Mouse (Mus musculus): ENCODE data around the gene Vrk3. TPM values are rescaled to one million over a fixed set of nuclear protein-coding genes. Genes with fewer than 3 reads are reported as not detected.

Gene Vrk3
- polyA plus RNA-seq, 1 experiment from 2014 or later: 38.1 TPM

DNA sequence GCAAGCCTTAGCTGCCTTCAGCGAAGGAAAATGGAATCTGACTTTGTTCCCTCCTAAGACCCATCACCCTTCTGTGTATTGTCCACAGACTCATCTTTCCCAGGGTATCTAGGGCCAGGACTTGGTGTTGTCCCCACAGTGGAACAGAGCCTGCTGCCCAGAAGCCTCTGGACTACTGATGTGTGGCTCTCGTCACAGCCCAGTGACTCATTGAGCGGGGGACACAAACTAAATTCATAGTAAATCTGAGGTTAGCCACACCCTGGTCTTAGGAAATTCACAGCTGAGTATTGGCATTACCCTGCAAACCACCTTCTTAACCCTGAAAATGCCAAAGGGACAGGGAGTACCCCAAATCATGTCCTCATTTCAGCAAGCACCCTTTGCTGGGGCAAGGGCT lies 78.6 kb downstream of the Vrk3 start:
- Histone ChIP-seq H3K27me3 (ENCODE audit: low read depth, poor library complexity, severe bottlenecking) (no peaks in the 10 kb centered on the region), H3K9me3 (replicated peaks) (no peaks in the 10 kb centered on the region), H3K27ac (no peak overlapping the region), H3K36me3 (peaks cover 79% of the 10 kb centered on the region), H3K4me3 (no peak overlapping the region), H3K4me1 (peaks cover 3% of the 10 kb centered on the region)
- no peak for DNase-seq (ENCODE audit: low spot score)
- 85% methylated on average over 3 of the region's 3 CpGs for WGBS

Other genes starting within 250 kb of the Vrk3 start
- 0.05 and 0.11 TPM in 2 replicates for gene Mybpc2, start 223.8 kb upstream of the Vrk3 start, polyA plus RNA-seq (2016; fragmentation: Nextera tagmentation; extraction: Ambion mirVana)
- 0.20 TPM in 1 of 2 replicates, not detected in the other for gene Spib, start 216.3 kb upstream of the Vrk3 start, polyA plus RNA-seq (2016; fragmentation: Nextera tagmentation; extraction: Ambion mirVana)
- gene Pold1, start 199.6 kb upstream of the Vrk3 start, polyA plus RNA-seq (2016; fragmentation: Nextera tagmentation; extraction: Ambion mirVana): 175 and 184 TPM in 2 replicates
- gene Nr1h2, start 194.5 kb upstream of the Vrk3 start, polyA plus RNA-seq (2016; fragmentation: Nextera tagmentation; extraction: Ambion mirVana): 74.5 and 82.2 TPM in 2 replicates
- 0.14 and 0.20 TPM in 2 replicates for gene Napsa, start 176.0 kb upstream of the Vrk3 start, polyA plus RNA-seq (2016; fragmentation: Nextera tagmentation; extraction: Ambion mirVana)
- 0.21 and 0.28 TPM in 2 replicates for gene Kcnc3, start 157.7 kb upstream of the Vrk3 start, polyA plus RNA-seq (2016; fragmentation: Nextera tagmentation; extraction: Ambion mirVana)
- 0.63 and 1.8 TPM in 2 replicates for gene Myh14, start 77.6 kb upstream of the Vrk3 start, polyA plus RNA-seq (2016; fragmentation: Nextera tagmentation; extraction: Ambion mirVana)
- gene Izumo2, start 39.7 kb upstream of the Vrk3 start, polyA plus RNA-seq (2016; fragmentation: Nextera tagmentation; extraction: Ambion mirVana): not detected in 2 replicates
- 2.6 and 3.1 TPM in 2 replicates for gene Zfp473, start 2.6 kb downstream of the Vrk3 start, polyA plus RNA-seq (2016; fragmentation: Nextera tagmentation; extraction: Ambion mirVana)
- gene Nup62, start 67.7 kb downstream of the Vrk3 start, polyA plus RNA-seq (2016; fragmentation: Nextera tagmentation; extraction: Ambion mirVana): 174 and 181 TPM in 2 replicates
- gene Il4i1, start 68.0 kb downstream of the Vrk3 start, polyA plus RNA-seq (2016; fragmentation: Nextera tagmentation; extraction: Ambion mirVana): 0.89 and 0.94 TPM in 2 replicates
- gene Atf5, start 68.2 kb downstream of the Vrk3 start, polyA plus RNA-seq (2016; fragmentation: Nextera tagmentation; extraction: Ambion mirVana): 3.1 and 3.4 TPM in 2 replicates
- gene Akt1s1, start 100.6 kb downstream of the Vrk3 start, polyA plus RNA-seq (2016; fragmentation: Nextera tagmentation; extraction: Ambion mirVana): 96.4 and 99.6 TPM in 2 replicates
- gene Tbc1d17, start 100.7 kb downstream of the Vrk3 start, polyA plus RNA-seq (2016; fragmentation: Nextera tagmentation; extraction: Ambion mirVana): 71.4 and 75.2 TPM in 2 replicates
- 37.5 and 43.1 TPM in 2 replicates for gene Pnkp, start 108.7 kb downstream of the Vrk3 start, polyA plus RNA-seq (2016; fragmentation: Nextera tagmentation; extraction: Ambion mirVana)
- 434 and 504 TPM in 2 replicates for gene Ptov1, start 121.4 kb downstream of the Vrk3 start, polyA plus RNA-seq (2016; fragmentation: Nextera tagmentation; extraction: Ambion mirVana)
- 140 and 145 TPM in 2 replicates for gene Med25, start 144.3 kb downstream of the Vrk3 start, polyA plus RNA-seq (2016; fragmentation: Nextera tagmentation; extraction: Ambion mirVana)
- 14.8 and 20.0 TPM in 2 replicates for gene Fuz, start 147.7 kb downstream of the Vrk3 start, polyA plus RNA-seq (2016; fragmentation: Nextera tagmentation; extraction: Ambion mirVana)
- 78.7 and 85.3 TPM in 2 replicates for gene Ap2a1, start 181.1 kb downstream of the Vrk3 start, polyA plus RNA-seq (2016; fragmentation: Nextera tagmentation; extraction: Ambion mirVana)
- gene Tsks, start 194.8 kb downstream of the Vrk3 start, polyA plus RNA-seq (2016; fragmentation: Nextera tagmentation; extraction: Ambion mirVana): 0.14 and 0.18 TPM in 2 replicates
- 11.4 and 18.8 TPM in 2 replicates for gene Cpt1c, start 226.4 kb downstream of the Vrk3 start, polyA plus RNA-seq (2016; fragmentation: Nextera tagmentation; extraction: Ambion mirVana)
- 979 and 1,027 TPM in 2 replicates for gene Prmt1, start 238.2 kb downstream of the Vrk3 start, polyA plus RNA-seq (2016; fragmentation: Nextera tagmentation; extraction: Ambion mirVana)
- 74.7 and 75.0 TPM in 2 replicates for gene Irf3, start 249.2 kb downstream of the Vrk3 start, polyA plus RNA-seq (2016; fragmentation: Nextera tagmentation; extraction: Ambion mirVana)